Mouse (Mus musculus): Measurements from ENCODE around the gene Kcnh8. TPM values are rescaled to one million over a fixed set of nuclear protein-coding genes. Genes with fewer than 3 reads are reported as not detected.

The Kcnh8 gene
- polyA plus RNA-seq (2017; shearing (Covaris generic)) = not detected

DNA sequence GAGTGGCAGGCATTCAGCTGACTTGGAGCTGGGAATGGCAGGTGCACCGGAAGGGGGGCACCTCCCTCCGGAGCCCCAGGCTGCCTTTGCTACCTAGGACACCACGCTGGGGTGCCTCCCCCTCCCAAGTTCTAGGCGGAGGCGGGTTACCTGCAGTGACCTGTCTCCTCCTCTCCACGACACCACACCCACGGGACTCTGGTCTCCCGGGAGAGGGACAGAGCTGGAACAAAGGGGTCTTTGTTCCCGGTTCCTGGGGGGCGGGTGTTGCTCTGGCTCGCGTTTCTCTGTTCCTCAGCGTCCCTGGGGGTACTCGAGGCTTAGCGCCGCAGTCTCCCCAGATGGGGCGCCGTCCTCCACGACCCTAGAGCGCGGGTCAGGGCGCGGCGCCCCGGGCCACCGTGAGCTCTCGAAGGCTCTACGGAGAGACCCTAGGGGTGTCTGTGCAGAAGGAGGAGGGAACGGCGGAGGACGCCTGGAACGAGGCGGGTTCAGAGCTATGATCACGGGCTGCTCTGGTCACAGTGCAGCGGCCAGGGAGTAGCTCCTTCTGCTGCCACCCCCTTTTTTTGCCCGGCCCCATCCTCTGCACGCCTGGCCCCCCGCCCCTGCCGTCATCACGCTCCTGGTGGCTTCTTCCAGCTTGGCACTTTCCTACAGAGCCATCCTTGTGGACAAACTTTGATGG, at the start of gene Kcnh8:
Kcnh8 (plus strand) TSS at position 617 of the 688 bp plus-strand sequence.

